Mouse (Mus musculus) erythroblast, embryonic 14.5 days (primary cell): Measurements from ENCODE around the gene Galnt16.

Experiments
- GATA1 ChIP-seq: IDR thresholded peaks from 2 replicates; pipeline ENCODE4 v1.6.1; 2012; ENCODE audit warnings: low read length, inconsistent platforms, mixed read lengths
- TAL1 ChIP-seq: IDR thresholded peaks from 3 replicates; pipeline ENCODE4 v1.6.1; 2012; ENCODE audit warnings: low read length, inconsistent platforms, mixed read lengths

- TF ChIP-seq GATA1 (no peak), TAL1 (no peak)
These were observed 77.9 kb downstream of the Galnt16 start for GRCm38 (mm10) chr12:80595968-80596367.
